Mouse (Mus musculus) midbrain, embryonic 14.5 days (tissue): ENCODE data around the gene Hras. TPM values are rescaled to one million over a fixed set of nuclear protein-coding genes. Genes with fewer than 3 reads are reported as not detected.

Experiments
- ATAC-seq: fragments of 200-750 bp; cut with Nextera tagmentation; 2 replicates; pipeline ENCODE4 v1.8.0; 2017; ENCODE audit warnings: moderate number of reproducible peaks, moderate library complexity; ENCODE audit not compliant: low FRiP score, low TSS enrichment
- DNase-seq: peaks from one replicate; pipeline ENCODE4 v3.0.0-alpha.2; 2015
- H3K27ac ChIP-seq: fragments of 300-500 bp; sonication (generic); replicated peaks from 2 replicates; pipeline ENCODE4 v1.5.1; 2014; ENCODE audit warnings: mild to moderate bottlenecking, low read depth, low read length, moderate library complexity
- H3K27me3 ChIP-seq: fragments of 300-500 bp; sonication (generic); 2 replicates; pipeline ENCODE4 v1.6.1; 2014; ENCODE audit warnings: low read length, control low read depth, mixed read lengths; ENCODE audit not compliant: control insufficient read depth, insufficient read depth
- H3K36me3 ChIP-seq: fragments of 300-500 bp; sonication (generic); 2 replicates; pipeline ENCODE4 v1.6.1; 2014; ENCODE audit warnings: low read length, control low read depth; ENCODE audit not compliant: control insufficient read depth, insufficient read depth
- H3K4me1 ChIP-seq: fragments of 300-500 bp; sonication (generic); 2 replicates; pipeline ENCODE4 v1.6.1; 2014; ENCODE audit warnings: mild to moderate bottlenecking, antibody characterized with exemption, low read length, control low read depth; ENCODE audit not compliant: control insufficient read depth, insufficient read depth
- H3K4me2 ChIP-seq: fragments of 300-500 bp; sonication (generic); 2 replicates; pipeline ENCODE4 v1.6.1; 2014; ENCODE audit warnings: mild to moderate bottlenecking, low read length, moderate library complexity
- H3K4me3 ChIP-seq: fragments of 300-500 bp; sonication (generic); replicated peaks from 2 replicates; pipeline ENCODE4 v1.5.1; 2014; ENCODE audit warnings: low read depth, low read length
- H3K9ac ChIP-seq: fragments of 300-500 bp; sonication (generic); replicated peaks from 2 replicates; pipeline ENCODE4 v1.6.1; 2014; ENCODE audit warnings: mild to moderate bottlenecking, low read length, moderate library complexity
- H3K9me3 ChIP-seq: fragments of 300-500 bp; sonication (generic); 2 replicates; pipeline ENCODE4 v1.6.1; 2016; ENCODE audit warnings: low read length, control low read depth, mixed read lengths; ENCODE audit not compliant: control insufficient read depth
- WGBS: fragments of 180-500 bp; shearing (Covaris S2); extraction: QIAGEN DNeasy Blood & Tissue Kit; methylation state at CpG from one replicate; pipeline ENCODE4 v1.1.7; 2014; 5-methylcytosine and 5-hydroxymethylcytosine counted together
- polyA plus RNA-seq: library from polyadenylated mRNA; unstranded; fragments of >200 nt; fragmentation: Nextera tagmentation; extraction: Ambion mirVana; gene quantifications from 2 replicates; pipeline ENCODE4 v1.2.1, GENCODE M21; 2014

Hras gene
- polyA plus RNA-seq, 1 experiment from 2014 or later = 125 TPM

DNA sequence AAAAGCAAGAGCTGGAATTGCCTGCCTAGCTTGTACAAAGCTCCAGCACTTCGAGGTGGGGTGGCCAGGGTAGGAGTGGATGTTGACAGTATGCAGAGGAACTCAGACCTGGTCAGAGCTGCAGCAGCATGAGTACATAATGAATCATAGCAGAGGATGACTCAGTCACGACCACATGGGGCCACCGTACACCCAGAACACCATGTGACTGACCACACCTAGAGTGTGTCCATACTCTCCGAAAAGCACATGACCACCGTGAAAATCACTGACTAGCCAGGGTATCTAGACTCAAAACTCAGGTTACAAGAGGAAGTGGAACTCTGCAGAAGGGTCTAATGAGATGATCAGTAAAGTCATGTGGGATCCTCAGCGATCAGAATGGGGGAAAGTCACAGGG is 29.0 kb downstream of the Hras start:
- H3K27me3 ChIP-seq = no peaks in the 10 kb centered on the region
- DNase-seq (no peak), ATAC-seq (no peak)
- peaks cover 45% of the 10 kb centered on the region for H3K36me3 ChIP-seq
- no peak overlapping the region for H3K27ac ChIP-seq
- no peak overlapping the region for H3K4me2 ChIP-seq
- H3K9me3 ChIP-seq = no peaks in the 10 kb centered on the region
- H3K4me1 ChIP-seq = peaks cover 8% of the 10 kb centered on the region
- H3K9ac ChIP-seq = no peak overlapping the region
- H3K4me3 ChIP-seq = no peak overlapping the region
- WGBS = 90% methylated on average over 6 of the region's 6 CpGs

DNA sequence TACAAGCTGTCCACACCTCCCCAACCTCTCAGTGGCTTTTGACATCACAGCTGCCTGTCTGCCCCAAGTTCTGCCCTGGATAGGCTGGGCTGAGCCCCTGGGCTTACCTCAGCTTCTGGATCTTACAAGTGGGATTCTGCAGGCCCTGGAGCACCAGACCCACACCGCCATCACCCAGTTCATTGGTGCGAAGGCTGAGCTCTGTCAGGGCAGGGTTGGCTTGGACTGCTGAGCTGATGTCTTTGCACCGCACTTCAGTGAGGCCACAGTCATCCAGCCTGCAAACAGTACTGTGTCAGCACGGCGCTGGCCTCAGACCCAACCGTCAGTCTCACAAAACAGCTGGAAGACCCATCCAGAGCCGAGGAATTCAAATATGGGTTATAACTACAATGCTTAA is 29.4 kb downstream of the Hras start:
- H3K9ac ChIP-seq = no peak overlapping the region
- H3K27ac ChIP-seq = no peak overlapping the region
- H3K4me1 ChIP-seq = peaks cover 8% of the 10 kb centered on the region
- ATAC-seq (no peak), DNase-seq (no peak)
- WGBS = 91% methylated on average over 7 of the region's 7 CpGs
- no peak overlapping the region for H3K4me3 ChIP-seq
- H3K36me3 ChIP-seq = peaks cover 48% of the 10 kb centered on the region
- no peaks in the 10 kb centered on the region for H3K9me3 ChIP-seq
- H3K27me3 ChIP-seq = no peaks in the 10 kb centered on the region
- no peak overlapping the region for H3K4me2 ChIP-seq

DNA sequence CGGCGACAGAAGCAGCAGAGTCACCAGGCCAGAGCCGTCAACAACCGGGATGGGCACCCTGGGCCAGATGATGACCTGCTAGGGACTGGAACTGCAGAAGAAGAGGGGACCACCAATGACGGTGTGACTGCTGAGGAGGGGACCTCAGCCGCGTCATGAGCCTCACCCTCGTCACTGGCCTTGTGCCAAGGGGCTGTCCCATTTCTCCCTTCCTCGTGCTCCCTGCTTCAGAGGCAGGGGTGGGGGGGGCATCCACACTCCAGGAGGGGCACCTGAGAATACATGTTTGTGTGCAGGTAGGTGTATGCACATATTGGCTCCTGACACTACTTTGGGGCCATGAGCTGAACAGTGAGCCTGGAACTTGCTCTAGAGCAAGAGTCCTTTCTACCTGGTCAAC is 38.4 kb downstream of the Hras start:
- no peak overlapping the region for H3K4me2 ChIP-seq
- no peak overlapping the region for H3K27ac ChIP-seq
- no peaks in the 10 kb centered on the region for H3K4me1 ChIP-seq
- 92% methylated on average over 9 of the region's 9 CpGs for WGBS
- no peaks in the 10 kb centered on the region for H3K27me3 ChIP-seq
- DNase-seq (no peak), ATAC-seq (no peak)
- H3K9me3 ChIP-seq = no peaks in the 10 kb centered on the region
- H3K4me3 ChIP-seq = no peak overlapping the region
- H3K36me3 ChIP-seq = peaks cover 59% of the 10 kb centered on the region
- H3K9ac ChIP-seq = no peak overlapping the region

DNA sequence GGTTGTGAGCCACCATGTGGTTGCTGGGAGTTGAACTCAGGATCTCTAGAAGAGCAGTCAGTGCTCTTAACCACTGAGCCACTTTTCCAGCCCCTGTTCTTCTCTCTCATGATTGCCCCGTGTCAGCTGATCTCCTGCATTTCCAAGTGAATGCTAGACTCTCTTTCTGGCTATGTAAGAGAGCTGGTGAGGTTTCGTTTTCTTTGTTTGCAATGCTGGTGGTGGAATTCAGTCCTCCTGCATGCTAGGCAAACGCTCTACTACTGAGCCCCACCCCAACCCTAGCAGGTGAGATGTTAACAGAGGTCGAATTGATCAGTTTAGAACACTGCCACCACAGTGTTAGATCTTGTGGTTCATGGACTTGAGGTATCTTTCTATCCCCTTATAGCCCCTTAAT is 45.2 kb downstream of the Hras start:
- Histone ChIP-seq H3K4me1 (no peaks in the 10 kb centered on the region), H3K36me3 (peaks cover 48% of the 10 kb centered on the region), H3K4me3 (no peak overlapping the region), H3K9me3 (no peaks in the 10 kb centered on the region), H3K4me2 (no peak overlapping the region), H3K27ac (no peak overlapping the region), H3K9ac (no peak overlapping the region), H3K27me3 (no peaks in the 10 kb centered on the region)
- DNase-seq (no peak), ATAC-seq (no peak)
- 82% methylated on average over 4 of the region's 4 CpGs for WGBS

DNA sequence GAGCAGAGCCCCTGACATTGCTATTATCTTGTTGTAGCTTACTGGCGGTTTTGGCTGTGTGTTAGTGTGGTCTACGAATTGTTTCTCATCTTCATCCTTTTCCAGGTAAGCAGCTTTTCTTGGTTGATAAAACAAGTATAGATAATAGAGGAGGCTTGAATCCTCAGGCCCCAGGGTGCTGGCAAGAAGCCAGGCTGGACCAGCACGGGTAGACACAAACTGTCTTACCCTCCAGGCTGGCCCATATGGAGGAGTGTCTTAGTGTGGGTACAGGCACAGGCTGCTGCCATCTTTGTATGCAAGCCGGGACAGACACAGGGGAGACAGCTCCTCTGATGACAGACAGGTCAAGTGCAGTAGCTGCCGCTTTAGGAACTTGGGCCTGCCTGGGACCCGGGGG is 46.8 kb downstream of the Hras start:
- Histone ChIP-seq H3K4me1 (no peaks in the 10 kb centered on the region), H3K4me3 (no peak overlapping the region), H3K27me3 (no peaks in the 10 kb centered on the region), H3K27ac (no peak overlapping the region), H3K36me3 (peaks cover 39% of the 10 kb centered on the region), H3K4me2 (no peak overlapping the region), H3K9me3 (no peaks in the 10 kb centered on the region), H3K9ac (no peak overlapping the region)
- ATAC-seq = no peak
- 80% methylated on average over 6 of the region's 6 CpGs for WGBS
- no peak for DNase-seq

DNA sequence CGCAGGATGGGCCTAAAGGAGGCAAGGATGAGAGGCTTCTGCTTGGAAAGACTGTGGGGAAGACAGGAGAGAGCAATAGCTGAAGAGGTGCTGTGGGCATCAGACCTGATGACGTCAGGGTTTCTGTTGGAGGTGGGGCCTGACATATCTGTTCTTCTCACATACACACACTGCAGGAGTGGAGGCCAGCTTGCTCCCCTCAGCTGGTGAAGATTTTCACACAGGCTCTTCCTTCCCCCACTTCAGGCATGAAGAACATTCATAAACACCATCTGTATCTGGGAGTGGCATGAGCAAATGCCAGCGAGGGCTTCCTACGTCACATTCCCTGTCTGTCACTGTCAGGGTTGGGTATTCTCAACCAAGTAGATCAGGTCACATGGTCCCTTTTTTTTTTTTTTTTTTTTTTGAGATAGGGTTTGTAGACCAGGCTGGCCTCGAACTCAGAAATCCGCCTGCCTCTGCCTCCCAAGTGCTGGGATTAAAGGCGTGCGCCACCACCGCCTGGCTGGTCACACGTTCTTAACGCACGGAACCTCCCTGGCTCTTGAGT is 47.7 kb downstream of the Hras start:
- Histone ChIP-seq H3K27ac (no peak overlapping the region), H3K9ac (no peak overlapping the region), H3K36me3 (peaks cover 32% of the 10 kb centered on the region), H3K27me3 (no peaks in the 10 kb centered on the region), H3K9me3 (no peaks in the 10 kb centered on the region), H3K4me1 (no peaks in the 10 kb centered on the region), H3K4me3 (no peak overlapping the region), H3K4me2 (no peak overlapping the region)
- ATAC-seq = no peak
- 96% methylated on average over 12 of the region's 12 CpGs for WGBS
- DNase-seq = no peak

DNA sequence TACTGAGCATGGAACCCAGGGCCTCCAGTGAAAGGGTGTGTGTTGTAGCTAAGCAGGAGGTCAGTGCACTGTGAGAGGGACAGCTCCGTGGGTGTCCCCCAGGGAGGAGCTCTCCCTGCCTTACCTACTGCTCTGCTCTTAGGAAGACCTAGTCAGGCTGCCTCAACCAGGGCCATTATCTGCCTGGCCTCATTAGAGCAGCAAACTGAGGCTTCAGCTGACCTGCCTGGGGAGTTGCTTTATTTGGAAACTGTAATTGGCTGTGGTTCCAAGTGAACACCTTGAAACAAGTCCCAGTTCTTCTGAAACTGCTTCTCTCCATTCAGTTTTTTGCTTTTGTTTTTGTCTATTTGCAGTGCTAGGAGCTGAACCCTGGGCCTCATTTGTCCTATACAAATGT is 48.4 kb downstream of the Hras start:
- Histone ChIP-seq H3K36me3 (peaks cover 32% of the 10 kb centered on the region), H3K9ac (no peak overlapping the region), H3K4me2 (no peak overlapping the region), H3K9me3 (no peaks in the 10 kb centered on the region), H3K4me1 (no peaks in the 10 kb centered on the region), H3K27me3 (no peaks in the 10 kb centered on the region), H3K27ac (no peak overlapping the region), H3K4me3 (no peak overlapping the region)
- DNase-seq (no peak), ATAC-seq (no peak)
- 77% methylated on average over 1 of the region's 1 CpGs for WGBS

DNA sequence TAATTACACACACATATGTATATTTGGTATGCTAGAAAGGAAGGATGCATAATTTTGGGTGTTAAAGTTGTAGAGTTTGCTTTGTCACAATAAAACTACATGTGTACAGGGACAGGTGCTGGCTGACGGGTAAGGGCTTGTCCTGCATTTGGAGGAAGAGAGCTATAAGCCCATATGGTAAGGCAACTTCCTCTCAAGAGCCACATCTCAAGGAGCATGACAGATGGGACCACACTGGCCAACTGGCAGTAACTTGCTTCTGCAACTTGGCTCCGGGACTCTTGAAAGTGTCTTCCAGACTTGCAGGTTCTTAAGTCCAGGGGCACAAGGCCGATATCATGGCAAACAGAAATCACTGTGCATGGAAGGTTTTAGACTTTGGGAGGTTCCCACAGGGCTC is 49.2 kb downstream of the Hras start:
- DNase-seq (no peak), ATAC-seq (no peak)
- peaks cover 32% of the 10 kb centered on the region for H3K36me3 ChIP-seq
- H3K27me3 ChIP-seq = no peaks in the 10 kb centered on the region
- H3K9ac ChIP-seq = no peak overlapping the region
- H3K9me3 ChIP-seq = no peaks in the 10 kb centered on the region
- WGBS = 92% methylated on average over 3 of the region's 3 CpGs
- H3K27ac ChIP-seq = no peak overlapping the region
- no peaks in the 10 kb centered on the region for H3K4me1 ChIP-seq
- no peak overlapping the region for H3K4me3 ChIP-seq
- H3K4me2 ChIP-seq = no peak overlapping the region

DNA sequence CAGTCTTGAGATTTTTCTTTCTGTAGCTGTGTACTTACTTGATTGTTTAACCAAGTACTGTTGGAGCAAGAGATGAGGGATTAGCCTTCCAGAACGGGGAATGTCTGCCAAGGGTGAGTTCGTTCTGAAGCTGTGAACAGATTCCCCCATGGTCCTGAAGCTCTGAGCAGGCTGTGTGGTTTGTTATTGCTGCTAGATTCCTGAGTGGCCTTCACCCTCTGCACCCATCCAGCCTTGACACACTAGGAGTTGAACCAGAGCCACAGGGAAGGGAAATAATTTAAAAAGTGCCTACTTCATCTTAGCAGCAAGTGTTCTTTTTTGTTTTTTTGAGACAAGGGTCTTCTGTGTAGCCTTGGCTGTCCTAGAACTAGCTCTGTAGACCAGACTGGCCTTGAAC is 49.9 kb downstream of the Hras start:
- 85% methylated on average over 2 of the region's 2 CpGs for WGBS
- H3K9ac ChIP-seq = no peak overlapping the region
- H3K9me3 ChIP-seq = no peaks in the 10 kb centered on the region
- no peaks in the 10 kb centered on the region for H3K27me3 ChIP-seq
- no peak overlapping the region for H3K4me2 ChIP-seq
- H3K27ac ChIP-seq = no peak overlapping the region
- ATAC-seq (no peak), DNase-seq (no peak)
- no peaks in the 10 kb centered on the region for H3K4me1 ChIP-seq
- no peak overlapping the region for H3K4me3 ChIP-seq
- peaks cover 32% of the 10 kb centered on the region for H3K36me3 ChIP-seq
